Mouse (Mus musculus) MEL (cell line): Measurements from ENCODE around the gene Safb. TPM values are rescaled to one million over a fixed set of nuclear protein-coding genes. Genes with fewer than 3 reads are reported as not detected.

ENCODE experiments used
- DNase-seq: peaks from one replicate; pipeline ENCODE4 v3.0.0; 2011; ENCODE audit warnings: low read depth, low spot score
- H3K27ac ChIP-seq: 2 replicates; pipeline ENCODE4 v1.5.1; 2012; ENCODE audit warnings: low read depth, mild to moderate bottlenecking, control low read depth, low read length, moderate library complexity; ENCODE audit not compliant: control insufficient read depth
- H3K27me3 ChIP-seq, 2 experiments: fragments of 150-350 bp in 1 of 2; sonication (generic) in 1 of 2; 2 replicates each; pipeline ENCODE4 v1.6.1; 2012; ENCODE audit warnings: low read length in 2 of 2, mild to moderate bottlenecking in 2 of 2, improper control_type of control experiment in 1 of 2, moderate library complexity in 1 of 2; ENCODE audit not compliant: insufficient read depth in 2 of 2, control insufficient read depth in 1 of 2
- H3K36me3 ChIP-seq, 2 experiments: 2 replicates each; pipeline ENCODE4 v1.6.1; 2012 to 2014; ENCODE audit warnings: low read length in 2 of 2, improper control_type of control experiment in 1 of 2, inconsistent platforms in 1 of 2, mild to moderate bottlenecking in 1 of 2; ENCODE audit not compliant: insufficient read depth in 2 of 2, control insufficient read depth in 1 of 2
- H3K4me1 ChIP-seq, 2 experiments: fragments of 150-350 bp in 1 of 2; sonication (generic) in 1 of 2; 2 replicates each; pipeline ENCODE4 v1.6.1; 2012; ENCODE audit warnings: low read length in 2 of 2, improper control_type of control experiment in 1 of 2, mild to moderate bottlenecking in 1 of 2; ENCODE audit not compliant: insufficient read depth in 2 of 2, control insufficient read depth in 1 of 2
- H3K4me3 ChIP-seq, 2 experiments: fragments of 150-350 bp in 1 of 2; sonication (generic) in 1 of 2; 2 replicates each; pipeline ENCODE4 v1.5.1; 2012; ENCODE audit warnings: low read depth in 2 of 2, low read length in 2 of 2, mild to moderate bottlenecking in 2 of 2, moderate library complexity in 2 of 2, control low read depth in 1 of 2, improper control_type of control experiment in 1 of 2; ENCODE audit not compliant: control insufficient read depth in 1 of 2, insufficient read depth in 1 of 2
- H3K79me2 ChIP-seq: 2 replicates; pipeline ENCODE4 v1.6.1; 2012; ENCODE audit warnings: mild to moderate bottlenecking, low read length, moderate library complexity; ENCODE audit not compliant: control insufficient read depth, poor library complexity, insufficient read depth
- H3K9ac ChIP-seq: 2 replicates; pipeline ENCODE4 v1.6.1; 2012; ENCODE audit warnings: low read depth, mild to moderate bottlenecking, control low read depth, low read length, moderate library complexity; ENCODE audit not compliant: control insufficient read depth, poor library complexity, severe bottlenecking
- H3K9me3 ChIP-seq: fragments of 150-350 bp; sonication (generic); replicated peaks from 2 replicates; pipeline ENCODE4 v1.6.1; 2012; ENCODE audit warnings: mild to moderate bottlenecking, low read length, improper control_type of control experiment, moderate library complexity; ENCODE audit not compliant: insufficient read depth
- BHLHE40 ChIP-seq: IDR thresholded peaks from 2 replicates; pipeline ENCODE4 v1.6.1; 2012; ENCODE audit warnings: low read depth, mild to moderate bottlenecking, inconsistent platforms, low read length, improper control_type of control experiment, borderline replicate concordance
- CHD2 ChIP-seq: IDR thresholded peaks from 2 replicates; pipeline ENCODE4 v1.6.1; 2011; ENCODE audit warnings: low read length, improper control_type of control experiment
- E2F4 ChIP-seq: IDR thresholded peaks from 2 replicates; pipeline ENCODE4 v1.6.1; 2011; ENCODE audit warnings: low read depth, low read length, improper control_type of control experiment, borderline replicate concordance
- ETS1 ChIP-seq: IDR thresholded peaks from 2 replicates; pipeline ENCODE4 v1.6.1; 2012; ENCODE audit warnings: low read depth, mild to moderate bottlenecking, inconsistent platforms, low read length, improper control_type of control experiment, moderate library complexity
- GABPA ChIP-seq: IDR thresholded peaks from 2 replicates; pipeline ENCODE4 v1.6.1; 2012; ENCODE audit warnings: low read depth, mild to moderate bottlenecking, inconsistent platforms, low read length, improper control_type of control experiment, moderate library complexity
- GATA1 ChIP-seq: IDR thresholded peaks from 2 replicates; pipeline ENCODE4 v1.6.1; 2011; ENCODE audit warnings: low read depth, low read length, improper control_type of control experiment
- KAT2A ChIP-seq: conservative IDR thresholded peaks from 2 replicates; pipeline ENCODE4 v1.6.1; 2012; ENCODE audit warnings: low read depth, low read length, improper control_type of control experiment, inconsistent platforms
- MAFK ChIP-seq: IDR thresholded peaks from 2 replicates; pipeline ENCODE4 v1.6.1; 2011; ENCODE audit warnings: low read depth, mild to moderate bottlenecking, low read length, improper control_type of control experiment, borderline replicate concordance
- MAX ChIP-seq: IDR thresholded peaks from 2 replicates; pipeline ENCODE4 v1.6.1; 2011; ENCODE audit warnings: low read length, improper control_type of control experiment
- MEF2A ChIP-seq: IDR thresholded peaks from 2 replicates; pipeline ENCODE4 v1.6.1; 2014; ENCODE audit warnings: low read depth, mild to moderate bottlenecking, inconsistent platforms, low read length, improper control_type of control experiment; ENCODE audit not compliant: poor library complexity, insufficient replicate concordance, severe bottlenecking; ENCODE audit errors: extremely low read depth
- MYB ChIP-seq: IDR thresholded peaks from 2 replicates; pipeline ENCODE4 v1.6.1; 2011; ENCODE audit warnings: mild to moderate bottlenecking, low read depth, low read length, improper control_type of control experiment
- NRF1 ChIP-seq: IDR thresholded peaks from 2 replicates; pipeline ENCODE4 v1.6.1; 2014; ENCODE audit warnings: low read depth, mild to moderate bottlenecking, inconsistent platforms, low read length, improper control_type of control experiment, moderate library complexity; ENCODE audit not compliant: poor library complexity, insufficient read depth, severe bottlenecking
- POLR2A ChIP-seq, 2 experiments: IDR thresholded peaks; 2 replicates each; pipeline ENCODE4 v1.6.1; 2011 to 2012; ENCODE audit warnings: low read length in 2 of 2, mild to moderate bottlenecking in 2 of 2, control low read depth in 1 of 2, improper control_type of control experiment in 1 of 2, low read depth in 1 of 2, moderate library complexity in 1 of 2; ENCODE audit not compliant: control insufficient read depth in 1 of 2, insufficient read depth in 1 of 2, poor library complexity in 1 of 2
- POLR2AphosphoS2 ChIP-seq: IDR thresholded peaks from 2 replicates; pipeline ENCODE4 v1.6.1; 2011; ENCODE audit warnings: low read length, improper control_type of control experiment
- RCOR1 ChIP-seq: IDR thresholded peaks from 2 replicates; pipeline ENCODE4 v1.6.1; 2012; ENCODE audit warnings: low read depth, mild to moderate bottlenecking, inconsistent platforms, low read length, improper control_type of control experiment
- SIN3A ChIP-seq: IDR thresholded peaks from 2 replicates; pipeline ENCODE4 v1.6.1; 2012; ENCODE audit warnings: low read length, improper control_type of control experiment, inconsistent platforms
- SMC3 ChIP-seq: IDR thresholded peaks from 2 replicates; pipeline ENCODE4 v1.6.1; 2011; ENCODE audit warnings: low read depth, low read length, improper control_type of control experiment
- TAL1 ChIP-seq: IDR thresholded peaks from 2 replicates; pipeline ENCODE4 v1.6.1; 2012; ENCODE audit warnings: mild to moderate bottlenecking, inconsistent platforms, low read length, moderate library complexity, mixed read lengths
- TBP ChIP-seq: IDR thresholded peaks from 2 replicates; pipeline ENCODE4 v1.8.0; 2011; ENCODE audit warnings: low read depth, low read length, improper control_type of control experiment
- TCF12 ChIP-seq: IDR thresholded peaks from 2 replicates; pipeline ENCODE4 v1.6.1; 2014; ENCODE audit warnings: low read depth, mild to moderate bottlenecking, inconsistent platforms, low read length, improper control_type of control experiment, moderate library complexity
- UBTF ChIP-seq: IDR thresholded peaks from 2 replicates; pipeline ENCODE4 v1.6.1; 2012; ENCODE audit warnings: low read depth, mild to moderate bottlenecking, inconsistent platforms, low read length, improper control_type of control experiment, moderate library complexity, borderline replicate concordance; ENCODE audit not compliant: insufficient read depth
- USF2 ChIP-seq, 2 experiments: IDR thresholded peaks; 2 replicates each; pipeline ENCODE4 v1.6.1; 2011 to 2012; ENCODE audit warnings: improper control_type of control experiment in 2 of 2, low read length in 2 of 2, borderline replicate concordance in 1 of 2, inconsistent platforms in 1 of 2, low read depth in 1 of 2, mild to moderate bottlenecking in 1 of 2; ENCODE audit not compliant: insufficient read depth in 1 of 2
- ZC3H11A ChIP-seq: IDR thresholded peaks from 2 replicates; pipeline ENCODE4 v1.6.1; 2012; ENCODE audit warnings: low read depth, mild to moderate bottlenecking, inconsistent platforms, low read length, improper control_type of control experiment
- ZKSCAN1 ChIP-seq: IDR thresholded peaks from 2 replicates; pipeline ENCODE4 v1.6.1; 2012; ENCODE audit warnings: low read depth, mild to moderate bottlenecking, inconsistent platforms, low read length, improper control_type of control experiment, moderate library complexity
- ZMIZ1 ChIP-seq: IDR thresholded peaks from 2 replicates; pipeline ENCODE4 v1.6.1; 2012; ENCODE audit warnings: low read depth, mild to moderate bottlenecking, inconsistent platforms, low read length, improper control_type of control experiment, moderate library complexity
- polyA plus RNA-seq, 2 experiments: library from polyadenylated mRNA; stranded (reverse) in 1 of 2; unstranded in 1 of 2; fragments of >175 nt in 1 of 2; fragments of >200 nt in 1 of 2; gene quantifications; 2 replicates each; pipeline versions ENCODE4 v1.2.1 to v1.2.4; 2012; ENCODE audit warnings: low replicate concordance in 2 of 2, low read depth in 1 of 2; ENCODE audit not compliant: insufficient read length in 2 of 2, insufficient read depth in 1 of 2, missing spikeins in 1 of 2
- total RNA-seq: library from RNA; depleted of rRNA; stranded (reverse); fragments of 300-350 nt; gene quantifications from 2 replicates; pipeline ENCODE4 v1.2.3, GENCODE M21; 2012

Gene Safb
- total and polyA plus RNA-seq, 3 experiments, result 87.3 to 203 TPM; not detected in 1

DNA sequence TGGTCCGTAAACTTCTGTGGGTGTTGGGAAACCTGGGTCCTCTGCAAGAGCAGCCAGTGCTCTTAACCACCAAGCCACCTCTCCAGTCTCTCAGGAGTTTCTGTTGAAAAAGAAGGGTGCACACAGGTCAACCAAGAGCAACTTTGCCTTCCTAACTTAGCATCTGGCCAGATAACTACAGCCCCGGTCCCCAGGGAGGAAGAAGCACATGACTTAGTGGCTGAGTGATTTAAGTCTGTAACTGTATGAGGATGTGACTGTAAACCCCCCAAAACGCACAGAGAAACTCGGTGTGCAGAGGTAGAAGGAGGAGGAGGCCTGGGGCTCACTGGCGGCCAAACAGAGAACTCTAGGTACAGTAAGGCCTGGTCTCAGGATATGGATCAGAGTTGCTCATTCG lies 49.4 kb downstream of the Safb start:
- Histone ChIP-seq H3K9ac (no peak overlapping the region), H3K9me3 (no peaks in the 10 kb centered on the region), H3K36me3 (peaks cover 0 to 2% of the 10 kb centered on the region in 2 experiments; a peak in 2 of 4 replicates), H3K4me3 (no peak overlapping the region), H3K4me1 (peaks cover 2 to 11% of the 10 kb centered on the region in 2 experiments; a peak in 3 of 4 replicates), H3K27me3 (peaks cover 0 to 7% of the 10 kb centered on the region in 2 experiments; a peak in 2 of 4 replicates), H3K79me2 (peaks cover 7% of the 10 kb centered on the region), H3K27ac (no peak overlapping the region)
- TF ChIP-seq MAFK (no peak), ZMIZ1 (no peak), GATA1 (no peak), POLR2A (IDR thresholded peaks at IDR 0.05; ENCODE audit: control insufficient read depth in 1 of 2, insufficient read depth in 1 of 2, low read depth in 1 of 2, low read length in 2 of 2, poor library complexity in 1 of 2) (no peak), NRF1 (no peak), KAT2A (no peak), USF2 (IDR thresholded peaks at IDR 0.05; ENCODE audit: borderline replicate concordance in 1 of 2, insufficient read depth in 1 of 2, low read depth in 1 of 2, low read length in 2 of 2) (no peak), POLR2AphosphoS2 (no peak)
- DNase-seq, result no peak

GRCm38 (mm10) chr17:56643237-56643636 lies 58.6 kb downstream of the Safb start:
- no peaks in the 10 kb centered on the region for H3K79me2 ChIP-seq
- DNase-seq, result no peak
- no peak overlapping the region for H3K9ac ChIP-seq
- no peak overlapping the region for H3K27ac ChIP-seq
- peaks cover 0 to 2% of the 10 kb centered on the region in 2 experiments; a peak in 1 of 4 replicates for H3K4me1 ChIP-seq
- no peaks in the 10 kb centered on the region for H3K36me3 ChIP-seq
- H3K4me3 ChIP-seq, result no peak overlapping the region
- no peak for TF ChIP-seq RCOR1
- TF ChIP-seq SMC3, result no peak
- no peak for TF ChIP-seq MAFK
- TF ChIP-seq USF2 (IDR thresholded peaks at IDR 0.05; ENCODE audit: borderline replicate concordance in 1 of 2, insufficient read depth in 1 of 2, low read depth in 1 of 2, low read length in 2 of 2), result no peak
- no peak for TF ChIP-seq TBP
- TF ChIP-seq GABPA, result no peak
- TF ChIP-seq ETS1, result no peak
- TF ChIP-seq SIN3A, result no peak
- TF ChIP-seq BHLHE40, result no peak
- no peak for TF ChIP-seq ZC3H11A
- no peak for TF ChIP-seq MAX
- TF ChIP-seq TCF12, result no peak
- no peak for TF ChIP-seq CHD2
- no peak for TF ChIP-seq ZKSCAN1
- no peak for TF ChIP-seq UBTF
- TF ChIP-seq TAL1, result no peak
- no peak for TF ChIP-seq MYB
- TF ChIP-seq MEF2A, result no peak
- TF ChIP-seq E2F4, result no peak
- no peak for TF ChIP-seq NRF1
- H3K9me3 ChIP-seq, result no peaks in the 10 kb centered on the region
- H3K27me3 ChIP-seq, result peaks cover 0 to 6% of the 10 kb centered on the region in 2 experiments; a peak in 2 of 4 replicates
